Mouse (Mus musculus): ENCODE data around the gene D10Wsu102e. TPM values are rescaled to one million over a fixed set of nuclear protein-coding genes. Genes with fewer than 3 reads are reported as not detected.
A peak's percentile ranks its signal among the peaks of the same experiment; 100 is the strongest.

D10Wsu102e gene
- 1.0 to 1.8 TPM (median 1.1 TPM) in 3 replicates for total RNA-seq (2017)

- peak; percentile 98 for ATAC-seq (replicated peaks; ENCODE audit: insufficient number of reproducible peaks, low FRiP score, low TSS enrichment, poor library complexity, severe bottlenecking)
Measured at GRCm38 (mm10) chr10:83359956-83360355, at the start of gene D10Wsu102e. D10Wsu102e (plus strand) TSS chr10:83360221.

GRCm38 (mm10) chr10:83310356-83310755 is 49.7 kb upstream of the D10Wsu102e start:
- ATAC-seq (replicated peaks; ENCODE audit: insufficient number of reproducible peaks, low FRiP score, low TSS enrichment, poor library complexity, severe bottlenecking), result no peak

- no peak for ATAC-seq (replicated peaks; ENCODE audit: insufficient number of reproducible peaks, low FRiP score, low TSS enrichment, poor library complexity, severe bottlenecking)
Measured at GRCm38 (mm10) chr10:83313033-83313432, 47.0 kb upstream of the D10Wsu102e start.

GRCm38 (mm10) chr10:83320396-83320795 is 39.6 kb upstream of the D10Wsu102e start:
- no peak for ATAC-seq (replicated peaks; ENCODE audit: insufficient number of reproducible peaks, low FRiP score, low TSS enrichment, poor library complexity, severe bottlenecking)

GRCm38 (mm10) chr10:83320870-83321269 is 39.2 kb upstream of the D10Wsu102e start:
- ATAC-seq (replicated peaks; ENCODE audit: insufficient number of reproducible peaks, low FRiP score, low TSS enrichment, poor library complexity, severe bottlenecking), result no peak

- no peak for ATAC-seq (replicated peaks; ENCODE audit: insufficient number of reproducible peaks, low FRiP score, low TSS enrichment, poor library complexity, severe bottlenecking)
Measured at GRCm38 (mm10) chr10:83321528-83321927, 38.5 kb upstream of the D10Wsu102e start.

- ATAC-seq (replicated peaks; ENCODE audit: insufficient number of reproducible peaks, low FRiP score, low TSS enrichment, poor library complexity, severe bottlenecking), result no peak
Measured at GRCm38 (mm10) chr10:83322551-83323100, 37.4 kb upstream of the D10Wsu102e start.

- no peak for ATAC-seq (replicated peaks; ENCODE audit: insufficient number of reproducible peaks, low FRiP score, low TSS enrichment, poor library complexity, severe bottlenecking)
Measured at GRCm38 (mm10) chr10:83324871-83325270, 35.1 kb upstream of the D10Wsu102e start.

- no peak for ATAC-seq (replicated peaks; ENCODE audit: insufficient number of reproducible peaks, low FRiP score, low TSS enrichment, poor library complexity, severe bottlenecking)
Measured at GRCm38 (mm10) chr10:83325903-83326302, 34.1 kb upstream of the D10Wsu102e start.

- ATAC-seq (replicated peaks; ENCODE audit: insufficient number of reproducible peaks, low FRiP score, low TSS enrichment, poor library complexity, severe bottlenecking), result no peak
Measured at GRCm38 (mm10) chr10:83326648-83327285, 33.3 kb upstream of the D10Wsu102e start.

GRCm38 (mm10) chr10:83328791-83329190 is 31.2 kb upstream of the D10Wsu102e start:
- no peak for ATAC-seq (replicated peaks; ENCODE audit: insufficient number of reproducible peaks, low FRiP score, low TSS enrichment, poor library complexity, severe bottlenecking)

- peak; percentile 68 for ATAC-seq (replicated peaks; ENCODE audit: insufficient number of reproducible peaks, low FRiP score, low TSS enrichment, poor library complexity, severe bottlenecking)
Measured at GRCm38 (mm10) chr10:83330336-83330735, 29.7 kb upstream of the D10Wsu102e start.

GRCm38 (mm10) chr10:83331811-83332210 is 28.2 kb upstream of the D10Wsu102e start:
- no peak for ATAC-seq (replicated peaks; ENCODE audit: insufficient number of reproducible peaks, low FRiP score, low TSS enrichment, poor library complexity, severe bottlenecking)

- ATAC-seq (replicated peaks; ENCODE audit: insufficient number of reproducible peaks, low FRiP score, low TSS enrichment, poor library complexity, severe bottlenecking), result no peak
Measured at GRCm38 (mm10) chr10:83332581-83332980, 27.4 kb upstream of the D10Wsu102e start.

GRCm38 (mm10) chr10:83336336-83336735 is 23.7 kb upstream of the D10Wsu102e start:
- no peak for ATAC-seq (replicated peaks; ENCODE audit: insufficient number of reproducible peaks, low FRiP score, low TSS enrichment, poor library complexity, severe bottlenecking)

- 0 out of 2 replicates have a peak, but pooled peaks have one; percentile 29 for ATAC-seq (replicated peaks; ENCODE audit: insufficient number of reproducible peaks, low FRiP score, low TSS enrichment, poor library complexity, severe bottlenecking)
Measured at GRCm38 (mm10) chr10:83337159-83337951, 22.7 kb upstream of the D10Wsu102e start, which contains the start of gene Slc41a2. Slc41a2 (minus strand) TSS chr10:83337882.

GRCm38 (mm10) chr10:83337971-83338598 is 21.9 kb upstream of the D10Wsu102e start:
- ATAC-seq (replicated peaks; ENCODE audit: insufficient number of reproducible peaks, low FRiP score, low TSS enrichment, poor library complexity, severe bottlenecking), result no peak

- ATAC-seq (replicated peaks; ENCODE audit: insufficient number of reproducible peaks, low FRiP score, low TSS enrichment, poor library complexity, severe bottlenecking), result no peak
Measured at GRCm38 (mm10) chr10:83341226-83341625, 18.8 kb upstream of the D10Wsu102e start.

GRCm38 (mm10) chr10:83343171-83343570 is 16.9 kb upstream of the D10Wsu102e start:
- ATAC-seq (replicated peaks; ENCODE audit: insufficient number of reproducible peaks, low FRiP score, low TSS enrichment, poor library complexity, severe bottlenecking), result no peak

Data from monocyte, adult 5-6 weeks (primary cell).